Mouse (Mus musculus) left cerebral cortex, postnatal 36 days (tissue): ENCODE measurements at regions not wholly inside any gene's neighbourhood (a gene's known extent, or its start where the extent isn't known, plus 50 kb on each side); places are given as distances from the start of the nearest gene placed in this dataset.
"Not testable (repeated sequence)": the region's sequence is repeated elsewhere in the genome, so short reads cannot be mapped to it uniquely, and the experiment has no call there.

Experiments used
- DNase-seq, 2 experiments: peaks; one replicate each; pipeline ENCODE4 v3.0.0; 2021 to 2022; ENCODE audit warnings: low spot score in 2 of 2, mixed read lengths in 1 of 2
- intact Hi-C: fragments of 180-260 bp; cut with DNase I; formaldehyde crosslinking; loops from one replicate; pipeline ENCODE4 v1.15.1; 2025

- intact Hi-C loops, DNase-seq: not testable (repeated sequence)
These were observed 91.8 kb downstream of the 5730507C01Rik start for GRCm38 (mm10) chr12:18606126-18606525.

- intact Hi-C loops: no loop called here
- peak; percentile 24 to 33 for DNase-seq
These were observed 95.5 kb downstream of the 5730507C01Rik start for GRCm38 (mm10) chr12:18609835-18610234.

GRCm38 (mm10) chr12:18610581-18610980 is 96.3 kb downstream of the 5730507C01Rik start:
- DNase-seq, intact Hi-C loops: not testable (repeated sequence)
